Mouse (Mus musculus) liver, postnatal 0 days (tissue): ENCODE measurements at regions not wholly inside any gene's neighbourhood (a gene's known extent, or its start where the extent isn't known, plus 50 kb on each side); places are given as distances from the start of the nearest gene placed in this dataset.

Experiments used
- CTCF ChIP-seq: sonication (generic); IDR thresholded peaks from 2 replicates; pipeline ENCODE4 v1.5.1; 2016; ENCODE audit warnings: antibody characterized with exemption, low read depth
- EP300 ChIP-seq: IDR thresholded peaks from 2 replicates; pipeline ENCODE4 v1.6.1; 2016; ENCODE audit warnings: antibody characterized with exemption, low read depth, mild to moderate bottlenecking

DNA sequence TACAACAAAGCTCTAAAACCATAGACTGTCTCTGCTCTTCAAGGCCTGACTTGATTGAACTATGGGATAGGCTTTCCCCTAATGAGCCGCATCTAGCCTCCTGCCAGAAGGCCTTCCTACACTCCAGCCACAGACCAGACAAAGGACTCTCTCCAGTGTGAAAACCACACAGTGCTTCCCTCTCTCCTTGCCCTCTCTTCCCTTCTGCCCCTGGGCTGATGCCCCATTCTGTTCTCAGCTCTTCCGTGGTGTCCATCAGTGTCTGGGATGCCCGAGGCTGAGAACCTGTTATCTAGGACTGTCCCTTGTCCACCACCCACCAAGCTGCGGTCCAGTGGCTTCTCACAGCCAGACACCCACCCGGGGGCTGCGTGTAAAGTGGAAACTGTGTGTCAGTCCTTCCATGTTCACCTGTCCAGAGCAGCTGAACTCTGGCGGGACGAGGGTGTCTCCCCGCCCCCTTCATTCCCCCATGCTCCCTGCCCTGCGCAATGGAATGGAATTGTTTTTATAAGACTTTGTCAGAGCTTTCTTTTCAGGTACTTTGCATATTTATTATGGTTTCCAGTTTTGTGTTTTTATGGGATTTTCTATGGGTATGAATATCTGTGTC, 856.4 kb downstream of the Stpg2 start:
- no peak for TF ChIP-seq EP300
- TF ChIP-seq CTCF = no peak
